Mouse (Mus musculus) liver, embryonic 14.5 days (tissue): ENCODE measurements around the gene Coro1c. TPM values are rescaled to one million over a fixed set of nuclear protein-coding genes. Genes with fewer than 3 reads are reported as not detected.

Source experiments
- ATAC-seq: fragments of 200-750 bp; cut with Nextera tagmentation; 2 replicates; pipeline ENCODE4 v1.8.0; 2017; ENCODE audit warnings: moderate number of reproducible peaks, mild to moderate bottlenecking, moderate library complexity; ENCODE audit not compliant: insufficient read depth
- DNase-seq, 3 experiments: peaks; one replicate each; pipeline ENCODE4 v3.0.0-alpha.2; 2012 to 2013; ENCODE audit warnings: low read depth in 3 of 3, low spot score in 3 of 3
- H3K27ac ChIP-seq: fragments of 300-500 bp; sonication (generic); 2 replicates; pipeline ENCODE4 v1.5.1; 2014; ENCODE audit warnings: moderate library complexity, mild to moderate bottlenecking, control low read depth, inconsistent platforms
- H3K27me3 ChIP-seq: fragments of 300-500 bp; sonication (generic); 2 replicates; pipeline ENCODE4 v1.6.1; 2014; ENCODE audit warnings: mild to moderate bottlenecking, low read length, moderate library complexity; ENCODE audit not compliant: control insufficient read depth, insufficient read depth
- H3K36me3 ChIP-seq: fragments of 300-500 bp; sonication (generic); replicated peaks from 2 replicates; pipeline ENCODE4 v1.6.1; 2014; ENCODE audit warnings: low read depth; ENCODE audit not compliant: control insufficient read depth, insufficient read depth
- H3K4me1 ChIP-seq, 2 experiments: fragments of 200-500 bp in 1 of 2; fragments of 300-500 bp in 1 of 2; sonication (generic) in 1 of 2; replicated peaks; 2 replicates each; pipeline ENCODE4 v1.6.1; 2012 to 2014; ENCODE audit warnings: antibody characterized with exemption in 1 of 2, inconsistent platforms in 1 of 2, low read length in 1 of 2; ENCODE audit not compliant: control insufficient read depth in 2 of 2, insufficient read depth in 2 of 2
- H3K4me2 ChIP-seq: fragments of 300-500 bp; sonication (generic); 2 replicates; pipeline ENCODE4 v1.6.1; 2014; ENCODE audit warnings: low read depth, mild to moderate bottlenecking, control low read depth, moderate library complexity
- H3K4me3 ChIP-seq, 2 experiments: fragments of 200-500 bp in 1 of 2; fragments of 300-500 bp in 1 of 2; sonication (generic) in 1 of 2; 2 replicates each; pipeline ENCODE4 v1.5.1; 2012 to 2014; ENCODE audit warnings: low read depth in 2 of 2, low read length in 2 of 2, mild to moderate bottlenecking in 2 of 2, control low read depth in 1 of 2, inconsistent platforms in 1 of 2, moderate library complexity in 1 of 2; ENCODE audit not compliant: insufficient read depth in 1 of 2
- H3K9ac ChIP-seq: fragments of 300-500 bp; sonication (generic); replicated peaks from 2 replicates; pipeline ENCODE4 v1.6.1; 2014; ENCODE audit warnings: mild to moderate bottlenecking, control low read depth, moderate library complexity
- H3K9me3 ChIP-seq: fragments of 300-500 bp; sonication (generic); 2 replicates; pipeline ENCODE4 v1.6.1; 2016; ENCODE audit warnings: low read length, mixed read lengths; ENCODE audit not compliant: control insufficient read depth
- CTCF ChIP-seq: IDR thresholded peaks from 2 replicates; pipeline ENCODE4 v1.5.1; 2016; ENCODE audit warnings: antibody characterized with exemption, low read depth, control low read depth
- EP300 ChIP-seq: IDR thresholded peaks from 2 replicates; pipeline ENCODE4 v1.6.1; 2016; ENCODE audit warnings: antibody characterized with exemption, low read depth
- WGBS: fragments of 180-500 bp; shearing (Covaris S2); extraction: QIAGEN DNeasy Blood & Tissue Kit; methylation state at CpG from one replicate; pipeline ENCODE4 v1.1.7; 2014; ENCODE audit not compliant: insufficient replicate concordance; 5-methylcytosine and 5-hydroxymethylcytosine counted together
- polyA plus RNA-seq, 2 experiments: library from polyadenylated mRNA; depleted of rRNA in 1 of 2; stranded (reverse) in 1 of 2; unstranded in 1 of 2; fragments of >200 nt; fragmentation: Nextera tagmentation in 1 of 2; extraction: Ambion mirVana in 1 of 2; gene quantifications; 2 replicates each; pipeline versions ENCODE4 v1.2.1 to v1.2.3; 2012 to 2014

Coro1c gene
- polyA plus RNA-seq, 2 experiments: 26.2 to 35.6 TPM

GRCm38 (mm10) chr5:113881136-113881535 lies 27.4 kb downstream of the Coro1c start:
- Histone ChIP-seq H3K4me3 (no peak overlapping the region), H3K27ac (no peak overlapping the region), H3K27me3 (no peaks in the 10 kb centered on the region), H3K4me1 (peaks cover 0 to 18% of the 10 kb centered on the region in 2 experiments; a peak in 3 of 4 replicates), H3K36me3 (no peaks in the 10 kb centered on the region), H3K9me3 (no peaks in the 10 kb centered on the region), H3K9ac (no peak overlapping the region), H3K4me2 (no peak overlapping the region)
- no peak for DNase-seq
- TF ChIP-seq CTCF (no peak), EP300 (no peak)
- 84% methylated on average over 14 of the region's 14 CpGs for WGBS
- no peak for ATAC-seq

GRCm38 (mm10) chr5:113878943-113879617 lies 29.5 kb downstream of the Coro1c start:
- Histone ChIP-seq H3K27ac (no peak overlapping the region), H3K36me3 (no peaks in the 10 kb centered on the region), H3K27me3 (no peaks in the 10 kb centered on the region), H3K4me1 (peaks cover 0 to 8% of the 10 kb centered on the region in 2 experiments; a peak in 3 of 4 replicates), H3K4me2 (no peak overlapping the region), H3K9me3 (no peaks in the 10 kb centered on the region), H3K4me3 (no peak overlapping the region), H3K9ac (no peak overlapping the region)
- ATAC-seq (no peak), DNase-seq (no peak)
- TF ChIP-seq CTCF (no peak), EP300 (no peak)
- WGBS: 77% methylated on average over 17 of the region's 17 CpGs

- no peaks in the 10 kb centered on the region for H3K36me3 ChIP-seq
- WGBS: 69% methylated on average over 3 of the region's 3 CpGs
- no peaks in the 10 kb centered on the region for H3K9me3 ChIP-seq
- TF ChIP-seq CTCF (no peak), EP300 (no peak)
- no peak for ATAC-seq
- no peak overlapping the region for H3K27ac ChIP-seq
- DNase-seq: no peak
- H3K4me1 ChIP-seq: peaks cover 0 to 5% of the 10 kb centered on the region in 2 experiments; a peak in 2 of 4 replicates
- no peak overlapping the region for H3K4me3 ChIP-seq
- no peak overlapping the region for H3K9ac ChIP-seq
- no peak overlapping the region for H3K4me2 ChIP-seq
- no peaks in the 10 kb centered on the region for H3K27me3 ChIP-seq
Measured at GRCm38 (mm10) chr5:113877565-113877964, 31.0 kb downstream of the Coro1c start.

GRCm38 (mm10) chr5:113876176-113876575 lies 32.4 kb downstream of the Coro1c start:
- peaks cover 0 to 16% of the 10 kb centered on the region in 2 experiments; a peak in 2 of 4 replicates for H3K4me1 ChIP-seq
- ATAC-seq: no peak

GRCm38 (mm10) chr5:113875625-113876024 lies 32.9 kb downstream of the Coro1c start:
- Histone ChIP-seq H3K9ac (no peak overlapping the region), H3K9me3 (no peaks in the 10 kb centered on the region), H3K4me3 (no peak overlapping the region), H3K36me3 (no peaks in the 10 kb centered on the region), H3K4me2 (no peak overlapping the region), H3K27ac (no peak overlapping the region), H3K27me3 (no peaks in the 10 kb centered on the region), H3K4me1 (peaks cover 0 to 22% of the 10 kb centered on the region in 2 experiments; a peak in 2 of 4 replicates)
- ATAC-seq: no peak
- no peak for TF ChIP-seq EP300
- no peak for TF ChIP-seq CTCF
- 73% methylated on average over 4 of the region's 4 CpGs for WGBS
- DNase-seq: no peak

More at GRCm38 (mm10) chr5:113876176-113876575, 32.4 kb downstream of the Coro1c start:
- H3K9me3 ChIP-seq: no peaks in the 10 kb centered on the region
- 79% methylated on average over 7 of the region's 7 CpGs for WGBS
- no peak overlapping the region for H3K4me2 ChIP-seq
- DNase-seq: no peak
- no peaks in the 10 kb centered on the region for H3K36me3 ChIP-seq
- H3K9ac ChIP-seq: no peak overlapping the region
- H3K27me3 ChIP-seq: no peaks in the 10 kb centered on the region
- TF ChIP-seq EP300 (no peak), CTCF (no peak)
- H3K4me3 ChIP-seq: no peak overlapping the region
- H3K27ac ChIP-seq: no peak overlapping the region
